Mouse (Mus musculus) liver, embryonic 14.5 days (tissue): ENCODE measurements around the gene Kiss1r.

Source experiments
- CTCF ChIP-seq: IDR thresholded peaks from 2 replicates; pipeline ENCODE4 v1.5.1; 2016; ENCODE audit warnings: antibody characterized with exemption, low read depth, control low read depth
- EP300 ChIP-seq: IDR thresholded peaks from 2 replicates; pipeline ENCODE4 v1.6.1; 2016; ENCODE audit warnings: antibody characterized with exemption, low read depth

DNA sequence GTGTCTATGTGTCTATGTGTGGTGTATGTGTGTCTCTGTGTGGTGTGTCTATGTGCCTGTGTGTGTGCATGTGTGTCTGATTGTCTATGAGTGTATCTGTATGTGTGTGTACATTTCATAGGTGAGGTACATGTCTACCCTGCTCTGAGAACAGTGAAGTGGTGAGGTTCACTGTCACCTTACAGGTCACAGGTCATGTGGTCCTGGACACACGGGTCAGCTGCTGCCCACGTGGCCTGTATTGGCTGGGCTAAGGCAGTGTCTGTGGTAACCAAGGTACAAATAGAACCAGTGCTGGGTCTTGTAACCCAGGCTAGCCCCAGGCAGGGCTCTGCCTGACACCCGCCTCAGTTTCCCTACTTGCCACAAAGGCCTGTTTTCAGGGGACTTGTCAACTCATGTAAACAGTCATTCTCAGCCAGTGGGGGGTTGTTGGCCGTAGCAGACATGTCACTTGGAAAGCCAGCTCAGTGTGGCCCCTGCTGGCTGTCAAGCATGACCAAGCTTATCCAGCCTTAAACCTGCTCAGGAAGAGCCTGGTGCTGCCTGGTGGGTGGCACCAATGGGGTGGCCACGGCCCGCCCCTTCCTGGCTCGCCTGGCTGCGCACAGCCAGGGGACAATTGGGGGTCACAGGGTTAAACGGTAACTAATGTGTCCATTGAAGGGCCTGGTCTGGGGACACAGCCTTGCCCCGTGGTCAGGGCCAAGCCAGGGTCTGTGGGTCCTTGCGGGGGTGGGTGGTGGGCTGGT lies 21.2 kb downstream of the Kiss1r start:
- no peak for TF ChIP-seq CTCF
- no peak for TF ChIP-seq EP300
